Mouse (Mus musculus) forebrain, embryonic 14.5 days (tissue): ENCODE data around the gene Esyt3. TPM values are rescaled to one million over a fixed set of nuclear protein-coding genes. Genes with fewer than 3 reads are reported as not detected.

Experiments
- ATAC-seq: fragments of 200-750 bp; cut with Nextera tagmentation; 2 replicates; pipeline ENCODE4 v1.8.0; 2017; ENCODE audit warnings: mild to moderate bottlenecking, moderate library complexity
- DNase-seq: peaks from one replicate; pipeline ENCODE4 v3.0.0-alpha.2; 2015; ENCODE audit warnings: low spot score
- H3K27ac ChIP-seq: fragments of 300-500 bp; sonication (generic); 2 replicates; pipeline ENCODE4 v1.5.1; 2014; ENCODE audit warnings: low read depth, mild to moderate bottlenecking, control low read depth, low read length, moderate library complexity
- H3K27me3 ChIP-seq: fragments of 300-500 bp; sonication (generic); replicated peaks from 2 replicates; pipeline ENCODE4 v1.6.1; 2014; ENCODE audit warnings: low read length, control low read depth, mixed read lengths; ENCODE audit not compliant: control insufficient read depth, insufficient read depth
- H3K36me3 ChIP-seq: fragments of 300-500 bp; sonication (generic); 2 replicates; pipeline ENCODE4 v1.6.1; 2014; ENCODE audit warnings: low read length, control low read depth; ENCODE audit not compliant: control insufficient read depth, insufficient read depth
- H3K4me1 ChIP-seq: fragments of 300-500 bp; sonication (generic); 2 replicates; pipeline ENCODE4 v1.6.1; 2014; ENCODE audit warnings: antibody characterized with exemption, low read length, control low read depth; ENCODE audit not compliant: control insufficient read depth, insufficient read depth
- H3K4me2 ChIP-seq: fragments of 300-500 bp; sonication (generic); 2 replicates; pipeline ENCODE4 v1.6.1; 2014; ENCODE audit warnings: mild to moderate bottlenecking, control low read depth, low read length
- H3K4me3 ChIP-seq: fragments of 300-500 bp; sonication (generic); 2 replicates; pipeline ENCODE4 v1.5.1; 2014; ENCODE audit warnings: low read depth, low read length, control low read depth
- H3K9ac ChIP-seq: fragments of 300-500 bp; sonication (generic); 2 replicates; pipeline ENCODE4 v1.6.1; 2014; ENCODE audit warnings: mild to moderate bottlenecking, low read length, control low read depth, moderate library complexity
- H3K9me3 ChIP-seq: fragments of 300-500 bp; sonication (generic); replicated peaks from 2 replicates; pipeline ENCODE4 v1.6.1; 2016; ENCODE audit warnings: low read length, control low read depth, mixed read lengths; ENCODE audit not compliant: control insufficient read depth
- WGBS: fragments of 180-500 bp; shearing (Covaris S2); extraction: QIAGEN DNeasy Blood & Tissue Kit; methylation state at CpG from one replicate; pipeline ENCODE4 v1.1.7; 2014; 5-methylcytosine and 5-hydroxymethylcytosine counted together
- polyA plus RNA-seq: library from polyadenylated mRNA; unstranded; fragments of >200 nt; fragmentation: Nextera tagmentation; extraction: Ambion mirVana; gene quantifications from 2 replicates; pipeline ENCODE4 v1.2.1, GENCODE M21; 2014

Gene Esyt3
- polyA plus RNA-seq: 0.52 and 0.58 TPM in 2 replicates

DNA sequence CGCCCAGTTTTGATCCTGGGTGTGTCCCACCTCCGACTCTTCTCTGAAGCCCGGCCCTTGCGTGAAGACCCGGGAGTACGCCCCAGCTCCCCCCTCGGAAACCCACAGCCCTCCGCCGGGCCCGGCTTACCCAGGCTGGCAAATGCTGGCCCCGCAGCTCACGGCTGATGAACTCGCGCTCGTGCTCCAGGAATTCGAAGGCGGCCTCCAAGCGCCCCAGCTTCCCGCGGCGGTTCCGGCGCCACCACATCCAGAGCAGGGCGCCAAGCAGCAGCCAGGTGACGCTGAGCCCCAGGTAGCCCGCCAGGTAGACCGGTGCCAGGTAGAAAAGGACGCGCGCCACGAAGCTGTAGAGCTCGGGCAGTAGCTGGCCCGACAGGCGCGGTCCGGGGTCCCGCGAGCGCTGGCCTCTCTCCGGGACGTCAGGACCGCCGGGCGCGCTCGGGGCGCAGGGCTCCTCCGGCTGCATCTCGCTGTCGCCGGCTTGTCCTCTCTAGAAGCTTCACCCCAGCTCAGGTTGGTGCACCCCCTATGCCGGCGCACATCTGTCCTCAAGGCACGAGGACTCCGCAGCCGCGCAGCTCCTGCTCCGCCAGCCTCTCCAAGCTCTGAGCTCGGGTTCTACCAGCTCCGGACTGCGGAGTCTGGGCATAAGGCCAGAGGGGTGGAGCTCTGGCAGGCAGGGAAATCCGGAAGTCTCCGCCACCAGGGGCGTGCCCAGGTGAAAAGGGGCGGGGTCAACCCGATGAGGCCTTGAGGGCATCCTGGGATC lies at the start of gene Esyt3:
Esyt3 (minus strand) TSS at position 637 of the 772 bp plus-strand sequence.
- H3K4me2 ChIP-seq: peak within 1 kb of the TSS; percentile 96
- DNase-seq (peak; percentile 55), ATAC-seq (peak; percentile 77)
- H3K4me1 ChIP-seq: peaks cover 10% of the 10 kb centered on the region; the same call in 1 of the 2 replicates
- no peak within 1 kb of the TSS for H3K27ac ChIP-seq
- under 1% methylated on average over 66 of the region's 66 CpGs for WGBS
- no peaks in the 10 kb centered on the region for H3K9me3 ChIP-seq
- H3K27me3 ChIP-seq: peaks cover 26% of the 10 kb centered on the region
- peak within 1 kb of the TSS; percentile 50 for H3K9ac ChIP-seq
- peak within 1 kb of the TSS; percentile 42 for H3K4me3 ChIP-seq
- H3K36me3 ChIP-seq: no peaks in the 10 kb centered on the region

DNA sequence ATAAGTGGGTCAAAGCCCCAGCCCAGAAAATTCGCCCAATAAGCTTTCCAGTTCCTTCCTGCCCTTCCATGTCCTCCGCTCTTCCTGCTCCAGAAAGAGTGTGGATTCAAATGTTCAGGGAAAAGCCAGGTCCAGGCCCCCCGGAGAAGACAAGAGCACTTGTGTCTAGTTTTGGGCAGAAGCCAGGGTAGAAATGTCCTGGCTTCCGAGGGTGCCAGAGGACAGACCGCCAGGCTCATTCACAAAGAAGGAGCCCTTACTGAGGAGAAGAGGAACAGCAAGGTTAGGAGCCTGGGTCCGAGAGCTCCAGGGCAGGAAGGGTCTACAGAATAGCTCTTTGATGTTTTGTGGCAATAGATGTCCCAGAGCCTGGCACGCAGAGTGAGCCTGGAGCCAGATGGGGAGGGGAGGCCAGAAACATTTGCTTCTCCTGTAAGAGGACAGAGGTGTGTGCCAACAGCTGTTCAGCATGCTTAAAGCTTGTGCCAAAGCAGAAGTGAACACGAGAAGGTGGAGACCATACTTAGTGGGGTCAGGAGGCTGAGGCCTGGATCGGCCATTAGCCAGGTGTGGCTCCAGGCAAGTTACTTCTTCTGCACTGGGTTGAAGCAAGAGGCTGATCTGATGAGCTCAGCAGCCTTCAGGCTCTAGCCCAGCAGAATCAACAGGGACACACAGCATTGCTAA lies 43.1 kb upstream of the Esyt3 start:
- no peak for ATAC-seq

GRCm38 (mm10) chr9:99400781-99401180 lies 42.4 kb upstream of the Esyt3 start:
- no peak for DNase-seq
- Histone ChIP-seq H3K36me3 (peaks cover 9% of the 10 kb centered on the region), H3K4me2 (no peak overlapping the region), H3K4me3 (no peak overlapping the region), H3K9me3 (no peaks in the 10 kb centered on the region), H3K9ac (no peak overlapping the region), H3K27ac (no peak overlapping the region), H3K27me3 (no peaks in the 10 kb centered on the region), H3K4me1 (no peaks in the 10 kb centered on the region)
- ATAC-seq: no peak
- 79% methylated on average over 6 of the region's 6 CpGs for WGBS

More for the DNA sequence above, 43.1 kb upstream of the Esyt3 start:
- H3K9ac ChIP-seq: no peak overlapping the region
- no peaks in the 10 kb centered on the region for H3K27me3 ChIP-seq
- no peak overlapping the region for H3K4me2 ChIP-seq
- 79% methylated on average over 9 of the region's 9 CpGs for WGBS
- H3K4me3 ChIP-seq: no peak overlapping the region
- H3K4me1 ChIP-seq: no peaks in the 10 kb centered on the region
- H3K9me3 ChIP-seq: no peaks in the 10 kb centered on the region
- no peak for DNase-seq
- peaks cover 9% of the 10 kb centered on the region for H3K36me3 ChIP-seq
- no peak overlapping the region for H3K27ac ChIP-seq

DNA sequence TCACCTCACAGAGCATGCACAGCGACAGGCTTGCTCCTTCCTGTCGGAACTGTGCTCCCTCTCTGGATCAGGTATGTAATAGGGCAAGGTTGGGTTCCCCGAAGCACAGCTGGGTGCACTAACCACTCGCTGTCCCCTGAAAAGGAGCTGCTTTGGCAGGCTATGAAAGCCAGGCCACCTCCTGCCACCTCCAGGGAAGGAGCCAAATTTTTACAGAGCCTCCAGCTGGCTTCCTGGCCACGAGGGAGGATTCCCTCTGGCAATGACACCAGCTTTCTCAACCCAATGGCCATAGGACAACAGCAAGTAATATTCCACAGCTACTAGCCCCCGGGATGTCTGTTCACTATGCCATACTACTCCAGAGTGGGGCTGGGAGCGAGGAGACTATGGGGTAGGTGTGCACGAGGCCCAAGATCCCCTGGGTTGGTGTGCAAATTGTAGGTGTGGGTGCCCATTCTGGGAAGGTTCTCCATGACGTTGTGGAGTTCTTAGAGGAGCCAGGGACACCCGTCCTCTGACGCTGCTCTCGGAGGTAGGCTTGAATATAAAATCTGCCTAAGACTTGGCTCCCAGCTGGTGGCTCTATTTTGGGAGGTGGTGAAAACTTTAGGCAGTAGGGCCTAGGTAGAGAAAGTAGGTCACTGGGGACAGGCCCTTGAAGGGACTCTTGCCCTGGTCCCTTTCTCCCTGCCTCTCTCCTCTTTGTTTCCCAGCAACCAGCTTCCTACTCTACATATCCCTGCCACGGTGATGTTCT lies 38.9 kb upstream of the Esyt3 start:
- peaks cover 7% of the 10 kb centered on the region for H3K36me3 ChIP-seq
- H3K9me3 ChIP-seq: no peaks in the 10 kb centered on the region
- WGBS: 81% methylated on average over 13 of the region's 13 CpGs
- no peak for DNase-seq
- no peaks in the 10 kb centered on the region for H3K4me1 ChIP-seq
- ATAC-seq: no peak
- H3K4me3 ChIP-seq: no peak overlapping the region
- no peaks in the 10 kb centered on the region for H3K27me3 ChIP-seq
- H3K27ac ChIP-seq: no peak overlapping the region
- no peak overlapping the region for H3K4me2 ChIP-seq
- no peak overlapping the region for H3K9ac ChIP-seq

DNA sequence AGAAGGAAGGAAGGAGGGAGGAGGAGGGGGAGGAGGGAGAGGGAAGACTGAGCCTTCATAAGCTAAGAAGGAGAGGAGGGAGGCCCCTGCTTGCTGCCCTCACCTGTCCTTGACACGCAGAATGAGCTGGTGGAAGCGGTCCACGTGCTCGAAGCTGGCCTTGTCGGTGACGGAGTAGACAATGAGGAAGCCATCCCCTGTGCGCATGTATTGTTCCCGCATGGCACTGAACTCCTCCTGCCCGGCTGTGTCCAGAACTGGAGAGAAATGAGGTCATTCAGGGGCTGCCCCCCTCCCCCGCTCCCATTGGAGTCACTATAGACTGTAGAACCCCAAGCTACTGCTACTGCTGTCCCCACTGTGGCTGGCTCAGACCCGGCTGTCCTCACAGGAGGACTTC lies 36.0 kb upstream of the Esyt3 start:
- Histone ChIP-seq H3K4me2 (no peak overlapping the region), H3K27me3 (no peaks in the 10 kb centered on the region), H3K4me1 (no peaks in the 10 kb centered on the region), H3K4me3 (no peak overlapping the region), H3K9me3 (no peaks in the 10 kb centered on the region), H3K36me3 (peaks cover 27% of the 10 kb centered on the region), H3K9ac (no peak overlapping the region), H3K27ac (no peak overlapping the region)
- 74% methylated on average over 11 of the region's 11 CpGs for WGBS
- ATAC-seq (no peak), DNase-seq (no peak)

DNA sequence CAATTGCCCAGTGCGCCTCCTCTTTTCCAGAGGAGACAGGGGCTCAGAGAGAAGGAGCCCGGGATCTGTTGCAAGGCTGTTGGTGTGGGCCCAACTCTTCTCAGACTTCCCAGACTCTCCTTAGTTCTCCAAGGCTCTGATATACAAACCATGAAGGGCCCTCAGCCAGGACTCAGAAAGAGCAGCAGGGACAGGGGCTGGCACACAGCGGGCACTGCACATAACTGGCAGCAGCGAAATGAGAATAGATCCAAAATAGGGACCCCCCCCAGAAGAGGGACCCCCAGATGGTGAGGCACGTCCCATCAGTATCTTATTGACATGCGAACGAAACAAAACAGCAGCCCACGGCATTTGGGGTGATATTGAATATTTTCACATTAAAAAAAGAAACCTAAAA lies 34.8 kb upstream of the Esyt3 start:
- H3K4me2 ChIP-seq: no peak overlapping the region
- WGBS: 89% methylated on average over 8 of the region's 8 CpGs
- no peak for DNase-seq

DNA sequence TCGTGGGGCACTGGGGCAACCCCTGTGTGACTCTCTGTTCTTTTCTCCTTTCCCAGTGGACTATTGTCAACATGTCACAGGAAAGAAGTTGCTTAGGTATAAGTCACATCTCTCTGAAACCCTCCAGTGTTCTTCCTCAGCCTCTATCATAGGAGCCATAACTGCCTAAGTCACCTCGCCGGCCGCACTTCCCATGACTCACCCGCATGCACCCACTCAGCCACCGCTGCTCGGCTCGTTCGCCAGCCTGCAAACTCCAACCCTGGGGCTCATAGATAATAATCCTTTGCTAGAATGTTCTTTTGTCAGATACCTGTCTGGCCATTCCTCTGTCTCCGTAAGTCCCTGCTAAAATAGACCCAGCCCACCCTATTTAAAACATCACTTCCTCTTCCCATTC lies 33.2 kb upstream of the Esyt3 start:
- 93% methylated on average over 10 of the region's 10 CpGs for WGBS
- H3K9ac ChIP-seq: no peak overlapping the region
- no peaks in the 10 kb centered on the region for H3K9me3 ChIP-seq
- H3K36me3 ChIP-seq: peaks cover 46% of the 10 kb centered on the region
- H3K4me2 ChIP-seq: no peak overlapping the region
- H3K4me3 ChIP-seq: no peak overlapping the region
- DNase-seq (no peak), ATAC-seq (no peak)
- no peak overlapping the region for H3K27ac ChIP-seq
- no peaks in the 10 kb centered on the region for H3K4me1 ChIP-seq
- H3K27me3 ChIP-seq: no peaks in the 10 kb centered on the region

More for the DNA sequence above, 34.8 kb upstream of the Esyt3 start:
- Histone ChIP-seq H3K4me3 (no peak overlapping the region), H3K27ac (no peak overlapping the region), H3K9me3 (no peaks in the 10 kb centered on the region), H3K36me3 (peaks cover 37% of the 10 kb centered on the region), H3K27me3 (no peaks in the 10 kb centered on the region), H3K4me1 (no peaks in the 10 kb centered on the region), H3K9ac (no peak overlapping the region)
- ATAC-seq: no peak

GRCm38 (mm10) chr9:99390716-99391115 lies 32.4 kb upstream of the Esyt3 start:
- peaks cover 54% of the 10 kb centered on the region for H3K36me3 ChIP-seq
- no peak overlapping the region for H3K4me2 ChIP-seq
- DNase-seq: no peak
- no peak for ATAC-seq
- no peaks in the 10 kb centered on the region for H3K27me3 ChIP-seq
- WGBS: 64% methylated on average over 2 of the region's 2 CpGs
- H3K4me3 ChIP-seq: no peak overlapping the region
- no peak overlapping the region for H3K27ac ChIP-seq
- H3K4me1 ChIP-seq: no peaks in the 10 kb centered on the region
- H3K9ac ChIP-seq: no peak overlapping the region
- H3K9me3 ChIP-seq: no peaks in the 10 kb centered on the region
